Mouse (Mus musculus): ENCODE results near the gene Nmd3. TPM values are rescaled to one million over a fixed set of nuclear protein-coding genes. Genes with fewer than 3 reads are reported as not detected.
A peak's percentile ranks its signal among the peaks of the same experiment; 100 is the strongest.

The Nmd3 gene
- polyA plus RNA-seq, 1 experiment from 2014 or later = 48.5 TPM

- Histone ChIP-seq H3K4me1 (ENCODE audit: control insufficient read depth, low read depth, low read length) (no peaks in the 10 kb centered on the region), H3K9me3 (replicated peaks; ENCODE audit: control insufficient read depth, low read length) (no peaks in the 10 kb centered on the region), H3K9ac (ENCODE audit: low read depth, low read length) (no peak overlapping the region), H3K27ac (ENCODE audit: low read length) (no peak overlapping the region), H3K4me3 (ENCODE audit: low read depth, low read length) (no peak overlapping the region), H3K36me3 (ENCODE audit: control insufficient read depth, insufficient read depth) (no peaks in the 10 kb centered on the region), H3K4me2 (ENCODE audit: low read depth, low read length) (no peak overlapping the region), H3K27me3 (ENCODE audit: control insufficient read depth, insufficient read depth, low read depth, low read length) (no peaks in the 10 kb centered on the region)
- 44% methylated on average over 8 of the region's 8 CpGs for WGBS (ENCODE audit: insufficient replicate concordance)
- no peak for ATAC-seq (ENCODE audit: low read depth)
Measured at GRCm38 (mm10) chr3:69711907-69712600, 9.7 kb upstream of the Nmd3 start.

GRCm38 (mm10) chr3:69717476-69717875 is 4.3 kb upstream of the Nmd3 start:
- WGBS (ENCODE audit: insufficient replicate concordance) = 74% methylated on average over 6 of the region's 6 CpGs
- H3K9ac ChIP-seq (ENCODE audit: low read depth, low read length) = no peak overlapping the region
- no peaks in the 10 kb centered on the region for H3K36me3 ChIP-seq (ENCODE audit: control insufficient read depth, insufficient read depth)
- peaks cover 2% of the 10 kb centered on the region for H3K4me1 ChIP-seq (ENCODE audit: control insufficient read depth, low read depth, low read length)
- no peak overlapping the region for H3K4me3 ChIP-seq (ENCODE audit: low read depth, low read length)
- no peak overlapping the region for H3K27ac ChIP-seq (ENCODE audit: low read length)
- H3K27me3 ChIP-seq (ENCODE audit: control insufficient read depth, insufficient read depth, low read depth, low read length) = no peaks in the 10 kb centered on the region
- H3K9me3 ChIP-seq (replicated peaks; ENCODE audit: control insufficient read depth, low read length) = no peaks in the 10 kb centered on the region
- no peak for ATAC-seq (ENCODE audit: low read depth)
- H3K4me2 ChIP-seq (ENCODE audit: low read depth, low read length) = no peak overlapping the region

- Histone ChIP-seq H3K9ac (ENCODE audit: low read depth, low read length) (peak overlapping the region; percentile 83), H3K36me3 (ENCODE audit: control insufficient read depth, insufficient read depth) (no peaks in the 10 kb centered on the region), H3K27me3 (ENCODE audit: control insufficient read depth, insufficient read depth, low read depth, low read length) (no peaks in the 10 kb centered on the region), H3K4me1 (ENCODE audit: control insufficient read depth, low read depth, low read length) (peaks cover 6% of the 10 kb centered on the region), H3K27ac (ENCODE audit: low read length) (peak overlapping the region; percentile 85), H3K4me3 (ENCODE audit: low read depth, low read length) (peak overlapping the region; percentile 84), H3K9me3 (replicated peaks; ENCODE audit: control insufficient read depth, low read length) (no peaks in the 10 kb centered on the region), H3K4me2 (ENCODE audit: low read depth, low read length) (peak overlapping the region; percentile 83)
- ATAC-seq (ENCODE audit: low read depth) = peak; percentile 68
- 0% methylated on average over 43 of the region's 58 CpGs for WGBS (ENCODE audit: insufficient replicate concordance)
Measured at GRCm38 (mm10) chr3:69722187-69722867, 542 bp downstream of the Nmd3 start.

- peak overlapping the region; percentile 83 for H3K9ac ChIP-seq (ENCODE audit: low read depth, low read length)
Measured at GRCm38 (mm10) chr3:69723161-69723560, 1.4 kb downstream of the Nmd3 start.

GRCm38 (mm10) chr3:69730930-69731329 is 9.1 kb downstream of the Nmd3 start:
- no peak overlapping the region for H3K9ac ChIP-seq (ENCODE audit: low read depth, low read length)

More at GRCm38 (mm10) chr3:69723161-69723560, 1.4 kb downstream of the Nmd3 start:
- Histone ChIP-seq H3K4me3 (ENCODE audit: low read depth, low read length) (peak overlapping the region; percentile 84), H3K27ac (ENCODE audit: low read length) (no peak overlapping the region), H3K4me1 (ENCODE audit: control insufficient read depth, low read depth, low read length) (peaks cover 6% of the 10 kb centered on the region), H3K4me2 (ENCODE audit: low read depth, low read length) (peak overlapping the region; percentile 83), H3K36me3 (ENCODE audit: control insufficient read depth, insufficient read depth) (no peaks in the 10 kb centered on the region), H3K9me3 (replicated peaks; ENCODE audit: control insufficient read depth, low read length) (no peaks in the 10 kb centered on the region), H3K27me3 (ENCODE audit: control insufficient read depth, insufficient read depth, low read depth, low read length) (no peaks in the 10 kb centered on the region)
- WGBS (ENCODE audit: insufficient replicate concordance) = 21% methylated on average over 7 of the region's 7 CpGs
- no peak for ATAC-seq (ENCODE audit: low read depth)

GRCm38 (mm10) chr3:69733939-69734338 is 12.2 kb downstream of the Nmd3 start:
- no peak for ATAC-seq (ENCODE audit: low read depth)
- H3K4me2 ChIP-seq (ENCODE audit: low read depth, low read length) = no peak overlapping the region
- no peak overlapping the region for H3K27ac ChIP-seq (ENCODE audit: low read length)
- peaks cover 17% of the 10 kb centered on the region for H3K36me3 ChIP-seq (ENCODE audit: control insufficient read depth, insufficient read depth)
- H3K9ac ChIP-seq (ENCODE audit: low read depth, low read length) = no peak overlapping the region
- no peaks in the 10 kb centered on the region for H3K27me3 ChIP-seq (ENCODE audit: control insufficient read depth, insufficient read depth, low read depth, low read length)
- H3K9me3 ChIP-seq (replicated peaks; ENCODE audit: control insufficient read depth, low read length) = no peaks in the 10 kb centered on the region
- no peaks in the 10 kb centered on the region for H3K4me1 ChIP-seq (ENCODE audit: control insufficient read depth, low read depth, low read length)
- H3K4me3 ChIP-seq (ENCODE audit: low read depth, low read length) = no peak overlapping the region
- WGBS (ENCODE audit: insufficient replicate concordance) = 67% methylated on average over 2 of the region's 2 CpGs

More at GRCm38 (mm10) chr3:69730930-69731329, 9.1 kb downstream of the Nmd3 start:
- no peaks in the 10 kb centered on the region for H3K4me1 ChIP-seq (ENCODE audit: control insufficient read depth, low read depth, low read length)
- peaks cover 13% of the 10 kb centered on the region for H3K36me3 ChIP-seq (ENCODE audit: control insufficient read depth, insufficient read depth)
- no peak overlapping the region for H3K4me2 ChIP-seq (ENCODE audit: low read depth, low read length)
- H3K27ac ChIP-seq (ENCODE audit: low read length) = no peak overlapping the region
- no peak for ATAC-seq (ENCODE audit: low read depth)
- no peaks in the 10 kb centered on the region for H3K27me3 ChIP-seq (ENCODE audit: control insufficient read depth, insufficient read depth, low read depth, low read length)
- no peaks in the 10 kb centered on the region for H3K9me3 ChIP-seq (replicated peaks; ENCODE audit: control insufficient read depth, low read length)
- H3K4me3 ChIP-seq (ENCODE audit: low read depth, low read length) = no peak overlapping the region

- WGBS (ENCODE audit: insufficient replicate concordance) = 64% methylated on average over 3 of the region's 3 CpGs
- H3K9ac ChIP-seq (ENCODE audit: low read depth, low read length) = no peak overlapping the region
- no peak overlapping the region for H3K4me3 ChIP-seq (ENCODE audit: low read depth, low read length)
- H3K27me3 ChIP-seq (ENCODE audit: control insufficient read depth, insufficient read depth, low read depth, low read length) = no peaks in the 10 kb centered on the region
- H3K27ac ChIP-seq (ENCODE audit: low read length) = no peak overlapping the region
- H3K36me3 ChIP-seq (ENCODE audit: control insufficient read depth, insufficient read depth) = peaks cover 6% of the 10 kb centered on the region
- no peaks in the 10 kb centered on the region for H3K4me1 ChIP-seq (ENCODE audit: control insufficient read depth, low read depth, low read length)
- no peaks in the 10 kb centered on the region for H3K9me3 ChIP-seq (replicated peaks; ENCODE audit: control insufficient read depth, low read length)
- H3K4me2 ChIP-seq (ENCODE audit: low read depth, low read length) = no peak overlapping the region
- ATAC-seq (ENCODE audit: low read depth) = no peak
Measured at GRCm38 (mm10) chr3:69755192-69755591, 33.4 kb downstream of the Nmd3 start.

- peaks cover 6% of the 10 kb centered on the region for H3K36me3 ChIP-seq (ENCODE audit: control insufficient read depth, insufficient read depth)
- WGBS (ENCODE audit: insufficient replicate concordance) = 83% methylated on average over 3 of the region's 3 CpGs
- no peak for ATAC-seq (ENCODE audit: low read depth)
Measured at GRCm38 (mm10) chr3:69755968-69756367, 34.2 kb downstream of the Nmd3 start.

GRCm38 (mm10) chr3:69756499-69756898 is 34.7 kb downstream of the Nmd3 start:
- Histone ChIP-seq H3K27ac (ENCODE audit: low read length) (no peak overlapping the region), H3K4me1 (ENCODE audit: control insufficient read depth, low read depth, low read length) (no peaks in the 10 kb centered on the region), H3K9ac (ENCODE audit: low read depth, low read length) (no peak overlapping the region), H3K36me3 (ENCODE audit: control insufficient read depth, insufficient read depth) (peaks cover 6% of the 10 kb centered on the region), H3K27me3 (ENCODE audit: control insufficient read depth, insufficient read depth, low read depth, low read length) (no peaks in the 10 kb centered on the region), H3K4me2 (ENCODE audit: low read depth, low read length) (no peak overlapping the region), H3K4me3 (ENCODE audit: low read depth, low read length) (no peak overlapping the region), H3K9me3 (replicated peaks; ENCODE audit: control insufficient read depth, low read length) (no peaks in the 10 kb centered on the region)
- ATAC-seq (ENCODE audit: low read depth) = no peak
- WGBS (ENCODE audit: insufficient replicate concordance) = 30% methylated on average over 7 of the region's 7 CpGs

More at GRCm38 (mm10) chr3:69755968-69756367, 34.2 kb downstream of the Nmd3 start:
- Histone ChIP-seq H3K9me3 (replicated peaks; ENCODE audit: control insufficient read depth, low read length) (no peaks in the 10 kb centered on the region), H3K4me1 (ENCODE audit: control insufficient read depth, low read depth, low read length) (no peaks in the 10 kb centered on the region), H3K27ac (ENCODE audit: low read length) (no peak overlapping the region), H3K27me3 (ENCODE audit: control insufficient read depth, insufficient read depth, low read depth, low read length) (no peaks in the 10 kb centered on the region), H3K4me2 (ENCODE audit: low read depth, low read length) (no peak overlapping the region), H3K4me3 (ENCODE audit: low read depth, low read length) (no peak overlapping the region), H3K9ac (ENCODE audit: low read depth, low read length) (no peak overlapping the region)

Data from liver, embryonic 16.5 days (tissue).